Mouse (Mus musculus) heart, adult 2 months (tissue): ENCODE results near the gene Trim56. TPM values are rescaled to one million over a fixed set of nuclear protein-coding genes. Genes with fewer than 3 reads are reported as not detected.
"Not testable (repeated sequence)": the region's sequence is repeated elsewhere in the genome, so short reads cannot be mapped to it uniquely, and the experiment has no call there.

Experiments used
- DNase-seq, 2 experiments: peaks; one replicate each; pipeline ENCODE4 v3.0.0; 2021
- H3K27ac ChIP-seq: fragments of 200-600 bp; 2 replicates; pipeline ENCODE4 v1.8.1; 2022
- H3K27me3 ChIP-seq: fragments of 200-500 bp; 2 replicates; pipeline ENCODE4 v1.6.1; 2012; ENCODE audit warnings: mild to moderate bottlenecking, low read length, inconsistent platforms, mixed read lengths; ENCODE audit not compliant: control insufficient read depth, insufficient read depth
- H3K36me3 ChIP-seq: fragments of 200-500 bp; 2 replicates; pipeline ENCODE4 v1.6.1; 2012; ENCODE audit warnings: low read length, inconsistent platforms; ENCODE audit not compliant: control insufficient read depth, insufficient read depth
- H3K4me1 ChIP-seq: fragments of 200-500 bp; 2 replicates; pipeline ENCODE4 v1.6.1; 2011; ENCODE audit warnings: low read length; ENCODE audit not compliant: control insufficient read depth, insufficient read depth
- H3K4me3 ChIP-seq: fragments of 200-600 bp; 2 replicates; pipeline ENCODE4 v1.8.1; 2022
- H3K79me2 ChIP-seq: fragments of 200-500 bp; replicated peaks from 2 replicates; pipeline ENCODE4 v1.6.1; 2012; ENCODE audit warnings: mild to moderate bottlenecking, inconsistent platforms, low read length, moderate library complexity, mixed read lengths; ENCODE audit not compliant: control insufficient read depth, insufficient read depth
- H3K9ac ChIP-seq: fragments of 200-500 bp; 2 replicates; pipeline ENCODE4 v1.6.1; 2012; ENCODE audit warnings: low read depth, mild to moderate bottlenecking, control low read depth, inconsistent platforms, low read length, mixed read lengths
- CTCF ChIP-seq: fragments of 200-600 bp; IDR thresholded peaks from 2 replicates; pipeline ENCODE4 v1.8.1; 2022; ENCODE audit warnings: antibody characterized with exemption, mild to moderate bottlenecking, moderate library complexity
- EP300 ChIP-seq: fragments of 200-500 bp; IDR thresholded peaks from 2 replicates; pipeline ENCODE4 v1.6.1; 2011; ENCODE audit warnings: low read depth, low read length, control low read depth; ENCODE audit not compliant: insufficient read depth
- POLR2A ChIP-seq: fragments of 200-500 bp; IDR thresholded peaks from 2 replicates; pipeline ENCODE4 v1.6.1; 2011; ENCODE audit warnings: mild to moderate bottlenecking, low read depth, low read length, control low read depth; ENCODE audit not compliant: insufficient read depth
- WGBS: fragments of 180-500 bp; shearing (Covaris S2); methylation state at CpG from one replicate; pipeline ENCODE4 v1.1.7; 2018; 5-methylcytosine and 5-hydroxymethylcytosine counted together
- intact Hi-C: fragments of 180-260 bp; cut with DNase I; formaldehyde crosslinking; loops from one replicate; pipeline ENCODE4 v1.15.1; 2025
- polyA plus RNA-seq: library from polyadenylated mRNA; depleted of rRNA; stranded (reverse); fragments of >200 nt; gene quantifications from 2 replicates; pipeline ENCODE4 v1.2.3, GENCODE M21; 2012
- total RNA-seq, 2 experiments: library from RNA; stranded (reverse); gene quantifications; 2 replicates each; pipeline ENCODE4 v1.2.3; 2021

The Trim56 gene
- total and polyA plus RNA-seq, 3 experiments = 6.9 to 22.2 (median 19.0) TPM

DNA sequence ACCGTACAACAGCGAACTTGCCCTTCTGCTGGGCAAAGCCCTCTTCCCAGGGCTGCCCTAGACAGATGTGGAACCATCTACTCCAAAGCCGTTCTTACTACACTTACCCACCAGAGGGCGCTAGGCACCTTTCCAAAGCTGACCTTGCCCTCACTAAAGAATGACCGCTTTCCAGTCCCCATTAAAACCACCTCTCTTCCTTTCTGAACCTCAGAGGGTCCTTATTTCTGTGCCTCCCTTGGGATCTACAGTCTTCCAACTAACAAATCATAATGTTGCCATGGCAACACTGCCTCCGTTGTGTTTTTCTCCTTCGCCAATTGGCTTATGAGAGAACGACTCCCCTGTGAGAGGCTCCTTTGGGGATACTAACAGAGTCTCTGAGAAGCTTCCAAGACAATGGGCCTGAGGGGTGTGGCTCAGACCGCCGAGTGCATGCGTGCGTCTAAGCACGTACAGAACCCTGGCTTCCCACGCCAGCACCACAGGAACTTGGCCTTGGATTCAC lies 6.7 kb upstream of the Trim56 start:
- WGBS = 10% methylated on average over 14 of the region's 14 CpGs
- peaks cover 1% of the 10 kb centered on the region; the same call in 1 of the 2 replicates for H3K4me1 ChIP-seq
- peak; percentile 77 to 78 for DNase-seq
- no peaks in the 10 kb centered on the region for H3K36me3 ChIP-seq
- no peaks in the 10 kb centered on the region for H3K79me2 ChIP-seq
- no peak overlapping the region for H3K9ac ChIP-seq
- H3K27ac ChIP-seq = peak overlapping the region; percentile 65
- TF ChIP-seq CTCF (no peak; the same call in none of the 2 replicates), EP300 (0 out of 2 replicates have a peak, but pooled peaks have one; percentile 36), POLR2A (no peak)
- no peak overlapping the region for H3K4me3 ChIP-seq
- no peaks in the 10 kb centered on the region for H3K27me3 ChIP-seq
- intact Hi-C loops = loop anchor here (2.0 kb wide), 1 partner anchor 164 kb away; the partner anchor contains the start of gene Ache

DNA sequence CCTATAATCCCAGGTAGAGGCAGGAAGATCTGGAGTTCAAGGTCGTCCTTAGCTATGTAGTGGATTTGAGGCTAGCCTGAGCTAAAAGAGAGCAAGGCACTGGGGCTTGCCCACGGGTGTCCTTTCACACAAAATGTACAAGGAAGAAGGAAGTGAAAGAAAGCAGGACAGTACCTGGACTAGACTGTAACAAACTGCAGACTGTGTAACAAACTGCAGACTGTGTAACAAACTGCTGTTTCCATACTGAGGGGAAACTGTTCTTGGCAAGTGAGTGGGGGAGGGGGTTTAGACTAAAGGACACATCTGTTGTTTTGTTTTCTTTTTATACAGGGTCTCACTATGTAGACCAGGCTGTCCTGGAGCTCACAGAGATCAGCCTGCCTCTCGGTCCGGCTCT lies 5.3 kb upstream of the Trim56 start:
- intact Hi-C loops = no loop called here
- WGBS = 74% methylated on average over 4 of the region's 4 CpGs
- TF ChIP-seq CTCF = no peak
- TF ChIP-seq EP300 = no peak
- no peak for TF ChIP-seq POLR2A

DNA sequence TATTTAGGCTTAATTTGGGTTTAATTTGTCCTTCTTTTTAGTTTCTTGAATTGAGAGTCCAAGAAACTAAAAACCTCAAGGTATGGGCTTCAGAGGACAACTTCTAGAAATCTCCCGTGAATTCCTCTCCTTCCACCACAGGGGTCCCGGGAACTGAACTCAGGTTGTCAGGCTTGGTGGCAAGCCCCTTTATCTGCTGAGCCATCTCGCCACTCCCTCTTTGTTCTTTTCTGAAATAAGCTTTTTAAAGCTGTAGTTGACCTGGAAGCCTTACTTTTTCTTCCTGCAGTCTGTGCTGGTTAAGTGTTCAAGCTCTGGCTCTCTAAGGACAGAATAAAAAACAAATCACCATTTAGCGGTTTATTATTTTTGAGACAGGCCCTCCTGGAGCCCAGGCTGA lies 2.9 kb upstream of the Trim56 start:
- H3K9ac ChIP-seq = no peak overlapping the region
- no peak for TF ChIP-seq CTCF
- no peak for TF ChIP-seq POLR2A
- no peak for TF ChIP-seq EP300
- WGBS = 86% methylated on average over 4 of the region's 4 CpGs
- DNase-seq = no peak
- H3K27ac ChIP-seq = no peak overlapping the region
- H3K79me2 ChIP-seq = peaks cover 2% of the 10 kb centered on the region; the same call in 1 of the 2 replicates
- no peaks in the 10 kb centered on the region for H3K36me3 ChIP-seq
- no peak overlapping the region for H3K4me3 ChIP-seq
- no peaks in the 10 kb centered on the region for H3K27me3 ChIP-seq
- H3K4me1 ChIP-seq = peaks cover 8% of the 10 kb centered on the region
- intact Hi-C loops = no loop called here

More for the DNA sequence above, 5.3 kb upstream of the Trim56 start:
- H3K9ac ChIP-seq = no peak overlapping the region
- peaks cover 4% of the 10 kb centered on the region for H3K4me1 ChIP-seq
- no peaks in the 10 kb centered on the region for H3K79me2 ChIP-seq
- H3K27ac ChIP-seq = no peak overlapping the region
- DNase-seq = no peak
- no peaks in the 10 kb centered on the region for H3K36me3 ChIP-seq
- no peak overlapping the region for H3K4me3 ChIP-seq
- H3K27me3 ChIP-seq = no peaks in the 10 kb centered on the region

GRCm38 (mm10) chr5:137117994-137118393 lies 2.0 kb upstream of the Trim56 start:
- H3K27me3 ChIP-seq, intact Hi-C loops, H3K79me2 ChIP-seq, H3K36me3 ChIP-seq, H3K9ac ChIP-seq, DNase-seq, H3K27ac ChIP-seq, H3K4me3 ChIP-seq, H3K4me1 ChIP-seq: not testable (repeated sequence)
- WGBS = 89% methylated on average over 3 of the region's 3 CpGs

GRCm38 (mm10) chr5:137116987-137117386 lies 978 bp upstream of the Trim56 start:
- peaks cover 2% of the 10 kb centered on the region; the same call in 1 of the 2 replicates for H3K79me2 ChIP-seq
- TF ChIP-seq EP300 = no peak
- TF ChIP-seq POLR2A = no peak
- no peak for TF ChIP-seq CTCF
- peak overlapping the region; percentile 95; the same call in 1 of the 2 replicates for H3K27ac ChIP-seq
- intact Hi-C loops = no loop called here
- no peak overlapping the region for H3K4me3 ChIP-seq
- no peak overlapping the region for H3K9ac ChIP-seq
- peaks cover 6% of the 10 kb centered on the region for H3K4me1 ChIP-seq
- DNase-seq = no peak
- WGBS = 92% methylated on average over 2 of the region's 2 CpGs
- H3K27me3 ChIP-seq = no peaks in the 10 kb centered on the region
- H3K36me3 ChIP-seq = no peaks in the 10 kb centered on the region

DNA sequence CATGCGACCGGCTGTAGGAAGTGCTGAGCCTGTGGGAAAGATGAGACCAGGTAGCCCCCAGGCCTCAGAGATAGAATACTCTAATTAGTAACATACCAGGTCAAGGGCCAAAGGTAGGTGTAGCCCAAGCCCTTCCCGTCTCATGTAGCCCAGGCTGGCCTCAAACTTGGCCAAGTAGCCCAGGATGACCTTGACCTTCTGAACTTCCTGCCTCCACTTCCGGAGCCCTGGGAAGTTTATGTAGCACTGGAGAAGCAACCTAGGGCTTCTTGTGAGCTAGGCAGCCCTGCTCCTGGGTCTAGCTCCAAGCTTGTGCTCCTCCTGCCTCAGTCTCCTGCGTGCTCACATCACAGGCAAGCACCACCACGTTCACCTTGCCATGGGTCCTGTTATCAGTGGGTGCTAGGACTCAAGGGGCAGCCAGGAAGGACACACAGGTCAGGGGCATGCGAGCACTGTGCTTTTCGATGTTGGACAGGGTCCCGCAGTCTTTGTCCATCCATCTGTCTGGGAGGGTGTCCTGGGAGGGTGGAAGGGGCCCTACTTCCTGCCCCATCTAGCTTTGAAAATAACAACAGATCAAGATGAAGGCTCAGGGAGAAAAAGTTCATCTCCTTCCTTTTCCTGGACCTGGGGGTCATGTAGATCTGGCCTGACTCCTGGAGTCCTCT lies 983 bp downstream of the Trim56 start:
- H3K4me3 ChIP-seq = peak overlapping the region; percentile 78
- peak overlapping the region; percentile 95 for H3K27ac ChIP-seq
- peaks cover 6% of the 10 kb centered on the region for H3K4me1 ChIP-seq
- peak overlapping the region; percentile 88 for H3K9ac ChIP-seq
- 52% methylated on average over 9 of the region's 9 CpGs for WGBS
- intact Hi-C loops = no loop called here
- H3K79me2 ChIP-seq = peaks cover 2% of the 10 kb centered on the region; the same call in 1 of the 2 replicates
- DNase-seq = no peak
- TF ChIP-seq CTCF = no peak
- no peak for TF ChIP-seq POLR2A
- no peak for TF ChIP-seq EP300
- H3K27me3 ChIP-seq = no peaks in the 10 kb centered on the region
- H3K36me3 ChIP-seq = no peaks in the 10 kb centered on the region
